Mouse (Mus musculus) inflammation-experienced regulatory T-cells (primary cell): ENCODE results near the gene Sh2d4b. TPM values are rescaled to one million over a fixed set of nuclear protein-coding genes. Genes with fewer than 3 reads are reported as not detected.

Experiments
- polyA plus RNA-seq, 2 experiments: library from polyadenylated mRNA; unstranded; fragments of 100-300 nt; shearing (Covaris generic); gene quantifications; one replicate each; pipeline ENCODE4 v1.2.1; 2017

Gene Sh2d4b
- polyA plus RNA-seq, result 1 to 10 TPM in 1 of 2 experiments, under 1 TPM in 1; 0.61 to 2.3 TPM

GRCm38 (mm10) chr14:40893196-40893595 is at the start of gene Sh2d4b:
Gene Sh2d4b, minus strand, starts transcription at chr14:40893266.

Other genes starting within 250 kb of the Sh2d4b start
- gene Tspan14, start 73.5 kb upstream of the Sh2d4b start, polyA plus RNA-seq, result 100 to 1,000 TPM in 1 of 2 experiments, 10 to 100 TPM in 1; 89.5 to 179 TPM
- gene Fam213a, start 120.5 kb upstream of the Sh2d4b start, polyA plus RNA-seq, result 10 to 100 TPM in 1 of 2 experiments, 1 to 10 TPM in 1; 9.8 to 27.5 TPM
- gene Dydc2, start 175.9 kb upstream of the Sh2d4b start, polyA plus RNA-seq, result under 1 TPM in 1 of 2 experiments, not detected in 1; 0.82 TPM
- under 1 TPM in 1 of 2 experiments, not detected in 1; 0.67 TPM for gene Dydc1, start 179.6 kb upstream of the Sh2d4b start, polyA plus RNA-seq
- under 1 TPM in 1 of 2 experiments, not detected in 1; 0.77 TPM for gene Mat1a, start 211.8 kb upstream of the Sh2d4b start, polyA plus RNA-seq
- gene Sftpa1, start 238.5 kb upstream of the Sh2d4b start, polyA plus RNA-seq, result under 1 TPM; 0.08 to 0.81 TPM